Mouse (Mus musculus) right cerebral cortex, postnatal 14 days (tissue): ENCODE results near the gene Socs7.

Source experiments
- DNase-seq: peaks from one replicate; pipeline ENCODE4 v3.0.0; 2022

Gene Socs7

DNA sequence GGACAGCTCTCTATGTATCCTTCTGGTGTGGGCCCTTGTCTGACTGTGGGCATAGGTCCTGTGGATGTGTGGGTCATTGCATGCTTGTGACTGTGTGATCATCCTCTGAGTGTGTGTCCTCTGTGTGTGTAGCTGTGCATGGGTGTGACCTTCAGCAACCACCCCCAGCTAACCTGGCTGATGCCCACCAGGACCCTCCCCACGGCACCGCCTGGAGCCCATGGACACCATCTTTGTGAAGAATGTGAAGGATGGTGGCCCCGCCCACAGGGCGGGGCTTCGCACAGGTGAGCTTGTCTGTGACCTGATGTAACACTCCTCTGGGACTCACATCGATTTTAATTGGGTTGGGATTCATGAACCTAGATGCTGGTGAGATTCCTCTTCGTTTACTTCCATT, 85.6 kb downstream of the Socs7 start:
- no peak for DNase-seq
